Mouse (Mus musculus) spleen, embryonic (tissue): ENCODE results near the gene Acvr1b.

Source experiments
- CTCF ChIA-PET: fragments of 350-600 bp; sonication (Branson Sonifier 250); formaldehyde crosslinking; loops from one replicate; lab custom pipeline; 2022; lab: Charles Lee

Acvr1b gene

GRCm38 (mm10) chr15:101224006-101224906 is 50.4 kb downstream of the Acvr1b start, which contains the start of gene Grasp:
Gene Grasp (plus strand): TSS chr15:101224188.
- CTCF ChIA-PET, result interaction anchor here (0.7 to 1.5 kb wide), 5 partner anchors 11 to 92 kb away, joined by 3 to 8 read pairs (median 3); partner anchors contain the start of gene Atg101

GRCm38 (mm10) chr15:101224977-101225376 is 51.1 kb downstream of the Acvr1b start:
- CTCF ChIA-PET, result interaction anchor here (1.2 to 1.5 kb wide), 2 partner anchors 10 to 91 kb away, joined by 3 to 8 read pairs; no protein-coding TSS in a partner anchor

- CTCF ChIA-PET, result interaction anchor here (1.1 kb wide), 1 partner anchor 9 kb away, joined by 3 read pairs; no protein-coding TSS in a partner anchor
These were observed 54.1 kb downstream of the Acvr1b start for GRCm38 (mm10) chr15:101227971-101228370.

GRCm38 (mm10) chr15:101228866-101229590 is 55.2 kb downstream of the Acvr1b start:
- CTCF ChIA-PET, result no interaction called here

DNA sequence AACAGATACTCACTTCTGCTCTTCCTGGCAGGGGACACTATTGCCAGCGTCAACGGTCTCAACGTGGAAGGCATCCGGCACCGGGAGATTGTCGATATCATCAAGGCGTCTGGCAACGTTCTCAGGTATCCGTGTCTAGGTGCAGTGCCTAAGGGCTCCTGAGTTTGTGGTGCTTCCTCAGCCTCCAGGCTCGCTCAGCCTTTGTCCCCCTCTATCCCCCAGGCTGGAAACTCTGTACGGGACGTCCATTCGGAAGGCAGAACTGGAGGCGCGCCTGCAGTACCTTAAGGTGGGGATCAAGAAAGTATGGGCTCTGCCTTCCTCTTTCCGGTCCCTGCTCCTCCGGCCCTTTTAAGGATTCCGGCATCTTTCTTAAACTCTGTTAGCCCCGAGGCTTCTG is 56.6 kb downstream of the Acvr1b start:
- CTCF ChIA-PET, result no interaction called here

- CTCF ChIA-PET, result no interaction called here
These were observed 57.3 kb downstream of the Acvr1b start for GRCm38 (mm10) chr15:101230995-101231647.

DNA sequence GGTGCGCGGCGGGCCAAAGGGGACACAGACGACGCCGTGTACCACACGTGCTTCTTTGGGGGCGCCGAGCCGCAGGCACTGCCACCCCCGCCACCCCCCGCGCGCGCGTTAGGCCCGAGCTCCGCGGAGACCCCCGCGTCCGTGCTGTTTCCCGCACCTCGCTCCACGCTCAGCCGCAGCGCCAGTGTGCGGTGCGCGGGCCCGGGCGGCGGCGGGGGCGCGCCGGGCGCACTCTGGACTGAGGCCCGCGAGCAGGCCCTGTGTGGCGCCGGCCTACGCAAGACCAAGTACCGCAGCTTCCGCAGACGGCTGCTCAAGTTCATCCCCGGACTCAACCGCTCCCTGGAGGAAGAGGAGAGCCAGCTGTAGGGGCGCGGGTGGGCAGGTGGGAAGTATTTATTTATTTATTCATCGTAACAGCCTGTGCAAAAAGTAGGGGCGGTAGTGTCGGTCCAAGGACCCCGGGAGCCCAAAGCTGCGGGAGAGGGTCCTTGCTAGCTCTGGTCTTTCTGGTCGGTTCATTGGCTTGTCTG is 57.8 kb downstream of the Acvr1b start:
- CTCF ChIA-PET, result no interaction called here

DNA sequence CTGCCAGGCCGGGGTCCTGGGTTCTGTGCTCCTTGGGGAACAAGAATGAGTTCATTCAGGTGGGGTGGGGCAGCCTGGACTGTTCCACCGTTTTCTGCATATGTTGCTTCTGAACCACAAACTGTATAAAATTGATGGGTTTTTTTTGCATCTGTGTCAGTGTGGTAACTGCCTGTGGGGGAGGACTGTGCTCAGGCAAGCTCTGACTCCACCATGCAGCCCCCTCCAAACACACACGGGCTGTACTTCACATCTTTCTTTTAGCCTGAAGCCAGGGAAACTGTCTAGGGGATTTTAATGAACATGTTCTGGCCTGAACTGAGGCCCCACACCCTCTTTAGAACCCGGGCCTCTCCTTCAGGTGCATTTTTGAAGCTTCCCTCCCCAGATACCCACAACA is 58.7 kb downstream of the Acvr1b start:
- CTCF ChIA-PET, result interaction anchor here (0.7 kb wide), 1 partner anchor 738 kb away, joined by 3 read pairs; no protein-coding TSS in a partner anchor

DNA sequence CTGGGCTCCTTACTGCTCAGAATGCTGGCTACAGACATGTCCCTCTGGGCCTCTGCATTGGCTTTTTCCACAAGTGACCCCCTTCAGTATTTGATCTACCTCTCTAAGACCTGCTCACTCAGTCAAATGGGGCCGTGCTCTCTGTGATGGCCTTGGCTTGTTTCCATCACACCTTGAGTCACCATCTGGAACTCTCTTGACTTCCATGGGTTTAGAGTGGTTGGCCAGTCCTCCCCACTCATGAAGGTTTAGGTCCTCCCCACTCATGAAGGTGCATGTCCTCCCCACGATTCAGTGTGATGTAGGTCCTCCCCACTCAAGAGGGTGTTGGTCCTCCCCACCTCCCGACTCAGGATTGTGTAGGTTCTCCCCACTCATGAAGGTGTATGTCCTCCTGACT is 59.3 kb downstream of the Acvr1b start:
- CTCF ChIA-PET, result interaction anchor here (0.7 kb wide), 1 partner anchor 739 kb away, joined by 3 read pairs; no protein-coding TSS in a partner anchor

DNA sequence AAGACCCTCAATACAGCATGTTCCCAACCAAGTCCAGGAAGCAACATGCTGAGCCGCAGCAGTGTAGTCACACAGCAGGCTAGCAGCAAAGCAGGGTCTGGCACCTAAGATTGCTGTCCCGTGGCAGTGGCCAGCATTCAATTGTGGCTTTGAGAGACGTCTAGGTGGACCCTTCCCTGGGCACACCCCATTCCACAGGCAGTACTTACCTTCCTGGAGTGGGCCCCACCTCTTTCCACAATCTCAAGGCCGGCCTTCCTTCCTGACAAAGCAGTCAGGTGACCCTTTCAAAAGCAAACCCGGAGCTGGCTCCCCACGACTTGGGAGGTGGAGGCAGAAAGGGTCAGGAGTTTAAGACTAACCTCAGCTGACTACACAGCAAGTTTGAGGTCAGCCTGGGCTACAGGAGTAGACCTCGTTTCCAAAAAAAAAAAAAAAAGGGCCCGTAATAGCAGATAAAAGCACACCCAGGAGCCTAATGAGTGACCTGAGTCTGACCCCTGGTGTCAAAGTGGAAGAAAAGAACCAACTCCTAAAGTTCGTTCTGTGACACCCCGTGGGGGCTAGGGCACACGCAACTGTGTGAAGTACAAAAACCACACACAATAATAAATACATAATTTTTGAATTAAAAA is 59.9 kb downstream of the Acvr1b start:
- CTCF ChIA-PET, result interaction anchor here (0.8 kb wide), 1 partner anchor 61 kb away, joined by 3 read pairs; no protein-coding TSS in a partner anchor

DNA sequence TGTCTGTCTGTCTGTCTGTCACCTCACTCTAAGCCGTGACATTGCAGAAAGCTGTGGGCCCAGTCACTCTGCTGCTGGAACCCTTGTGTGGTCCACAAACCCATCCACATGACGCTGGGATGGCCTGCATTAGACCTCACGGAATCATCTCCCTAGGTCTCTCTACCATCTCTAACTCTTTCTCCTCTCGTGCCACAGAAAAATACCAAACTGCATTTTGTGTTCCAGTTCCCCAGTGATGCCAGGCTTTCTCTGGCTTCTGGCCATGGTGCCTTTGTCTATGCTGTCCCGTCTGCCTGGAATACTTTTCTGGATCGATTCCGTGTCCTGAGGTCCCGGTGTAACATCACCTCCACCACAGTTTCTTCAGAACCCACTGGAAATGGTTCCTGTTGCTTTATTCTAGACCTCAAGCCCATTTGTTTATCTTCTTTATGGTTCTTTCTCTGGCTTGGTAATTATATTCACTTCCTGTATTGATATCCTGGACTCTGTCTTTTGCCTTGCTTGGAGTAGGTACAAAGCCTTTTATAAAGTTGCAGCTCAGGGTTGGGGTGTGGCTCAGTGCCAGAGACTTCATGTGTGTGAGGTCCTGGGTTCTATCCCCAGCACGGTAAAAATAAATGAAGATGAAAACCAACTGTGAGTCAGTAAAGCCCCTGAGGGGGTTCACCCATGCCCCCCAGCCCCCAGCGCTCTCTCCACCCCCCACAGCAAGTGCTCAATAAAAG is 60.9 kb downstream of the Acvr1b start:
- CTCF ChIA-PET, result interaction anchor here (0.6 to 1.7 kb wide), 4 partner anchors 11 to 150 kb away, joined by 3 to 8 read pairs (median 6); partner anchors contain the start of gene Grasp

- CTCF ChIA-PET, result interaction anchor here (0.6 to 1.7 kb wide), 5 partner anchors 11 to 1893 kb away, joined by 3 to 8 read pairs (median 5); partner anchors contain the start of gene Grasp
These were observed 61.5 kb downstream of the Acvr1b start for GRCm38 (mm10) chr15:101235342-101235698.

- CTCF ChIA-PET, result interaction anchor here (0.6 to 1.7 kb wide), 5 partner anchors 12 to 1892 kb away, joined by 3 to 8 read pairs (median 5); partner anchors contain the start of gene Grasp
These were observed 62.0 kb downstream of the Acvr1b start for GRCm38 (mm10) chr15:101235728-101236327.

- CTCF ChIA-PET, result interaction anchor here (0.6 to 1.2 kb wide), 3 partner anchors 9 to 46 kb away, joined by 3 to 4 read pairs (median 3); no protein-coding TSS in a partner anchor
These were observed 63.0 kb downstream of the Acvr1b start for GRCm38 (mm10) chr15:101236878-101237277.

DNA sequence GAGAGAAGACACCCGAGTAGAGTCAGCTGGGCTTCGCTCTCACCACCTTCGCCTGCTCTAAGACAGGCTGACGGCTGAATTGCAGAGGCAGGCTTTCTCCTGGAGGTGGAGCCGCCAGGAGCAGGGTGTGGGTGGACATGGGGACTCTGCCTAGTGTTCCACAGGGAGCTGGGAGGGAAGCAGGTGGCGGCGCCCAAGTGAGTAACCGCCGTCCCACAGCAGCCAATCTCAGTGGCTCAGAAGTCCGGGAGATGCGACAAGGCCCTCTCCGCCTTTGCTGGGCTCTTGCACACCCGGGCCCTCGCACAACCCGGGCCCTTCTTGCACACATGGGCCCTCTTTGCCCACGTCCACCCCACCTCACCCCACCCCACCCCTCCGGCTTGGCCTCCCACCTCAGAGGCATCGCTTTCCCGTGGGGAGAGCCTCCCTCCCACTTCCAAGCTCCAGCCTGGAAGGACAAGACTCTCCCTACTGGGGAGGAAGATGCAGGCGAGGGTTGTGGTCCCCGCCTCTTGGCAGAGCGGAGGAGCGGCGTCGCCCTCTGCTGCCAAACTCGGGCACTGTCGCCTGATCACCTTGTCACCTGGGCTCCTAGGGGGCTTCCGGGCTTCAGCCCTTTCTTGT is 65.1 kb downstream of the Acvr1b start:
- CTCF ChIA-PET, result interaction anchor here (0.7 to 1.3 kb wide), 5 partner anchors 25 to 244 kb away, joined by 3 to 6 read pairs (median 3); no protein-coding TSS in a partner anchor

GRCm38 (mm10) chr15:101239821-101240220 is 66.0 kb downstream of the Acvr1b start:
- CTCF ChIA-PET, result interaction anchor here (3.2 kb wide), 1 partner anchor 43 kb away, joined by 20 read pairs; the partner anchor contains the start of gene Atg101

DNA sequence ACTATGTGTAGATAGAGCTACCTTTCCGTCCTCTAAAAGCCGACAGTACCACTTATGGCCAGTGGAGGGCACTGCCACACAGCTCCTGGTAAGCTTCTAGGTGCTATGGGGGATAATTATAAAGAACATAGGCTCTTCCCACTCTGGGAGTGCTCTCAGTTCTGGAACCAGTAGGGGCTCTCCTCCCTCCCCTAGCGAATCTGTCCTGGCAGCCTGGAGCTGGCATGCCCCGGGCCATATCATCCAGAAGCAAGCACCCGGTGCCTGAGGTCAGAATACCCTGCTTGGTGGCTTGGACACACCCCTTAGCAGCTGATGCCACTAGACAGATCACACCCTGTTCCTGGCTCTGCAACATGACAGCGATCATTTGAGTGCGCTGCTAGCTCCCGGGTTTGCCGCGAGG is 66.9 kb downstream of the Acvr1b start:
- CTCF ChIA-PET, result interaction anchor here (0.5 to 3.2 kb wide), 9 partner anchors 12 to 100 kb away, joined by 3 to 20 read pairs (median 4); partner anchors contain the start of gene Atg101

GRCm38 (mm10) chr15:101241236-101241635 is 67.4 kb downstream of the Acvr1b start:
- CTCF ChIA-PET, result interaction anchor here (0.7 to 3.2 kb wide), 7 partner anchors 11 to 45 kb away, joined by 3 to 20 read pairs (median 3); partner anchors contain the start of gene Atg101
